Mouse (Mus musculus): ENCODE measurements around the gene Rbp7.
A peak's percentile ranks its signal among the peaks of the same experiment; 100 is the strongest.

The Rbp7 gene

GRCm38 (mm10) chr4:149405713-149406443 is 48.9 kb downstream of the Rbp7 start:
- no peak for DNase-seq (ENCODE audit: low spot score)

DNA sequence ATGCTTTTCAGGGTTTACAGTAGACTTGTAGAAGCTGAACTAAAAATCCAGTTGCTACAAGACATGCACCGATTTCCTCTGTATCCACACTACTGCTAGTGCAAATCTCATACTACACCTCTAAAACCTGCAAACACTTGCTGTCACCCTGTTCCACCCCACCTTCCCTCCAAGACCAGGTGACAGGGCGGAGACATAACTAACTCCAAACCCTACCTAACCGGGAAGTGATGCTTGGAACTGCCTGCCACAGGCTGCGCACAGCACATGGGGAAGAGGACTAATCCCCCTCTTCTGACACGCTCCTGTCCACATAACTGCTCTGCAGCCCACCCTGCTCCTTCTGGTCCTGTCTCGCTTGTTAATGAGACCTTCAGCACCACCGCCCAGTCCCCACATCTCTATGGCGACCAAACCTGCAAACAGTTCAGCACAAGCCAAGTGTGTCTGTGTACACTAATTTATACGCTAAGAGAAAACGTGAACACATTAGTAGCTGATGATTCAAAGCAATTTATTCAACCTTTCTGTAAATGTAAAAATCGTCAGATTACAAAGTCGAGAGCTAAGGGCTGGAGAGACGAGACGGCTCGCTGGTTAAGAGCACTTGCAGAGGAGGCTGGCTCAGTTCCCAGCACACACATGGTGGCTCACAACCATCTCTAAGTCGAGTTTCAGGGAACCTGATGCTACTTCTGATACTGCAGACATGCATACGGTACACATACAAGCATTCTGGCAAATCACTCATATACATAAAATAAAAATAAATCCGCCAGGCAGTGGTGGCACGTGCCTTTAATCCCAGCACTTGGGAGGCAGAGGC is 49.9 kb downstream of the Rbp7 start:
- DNase-seq (ENCODE audit: low spot score) = no peak

DNA sequence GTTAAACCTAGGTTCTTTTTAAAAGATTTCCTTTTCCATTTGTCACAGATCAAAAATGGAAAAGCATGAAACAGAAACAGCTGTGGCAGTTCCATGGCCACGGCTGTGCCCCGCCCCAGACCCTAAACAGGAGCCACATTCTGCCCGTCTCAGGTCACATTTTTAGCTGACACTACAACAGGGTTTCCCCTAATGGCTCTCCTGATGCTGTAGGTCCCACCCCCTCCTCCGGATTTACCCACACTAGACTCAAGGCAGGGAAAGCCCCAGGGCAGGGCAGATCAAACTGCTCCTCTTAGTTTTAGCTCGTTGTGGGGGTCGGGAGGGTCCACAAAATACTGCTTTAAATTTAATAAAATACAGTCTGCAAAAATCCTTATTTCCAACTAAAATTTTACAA is 51.7 kb downstream of the Rbp7 start:
- no peak for DNase-seq (ENCODE audit: low spot score)

DNA sequence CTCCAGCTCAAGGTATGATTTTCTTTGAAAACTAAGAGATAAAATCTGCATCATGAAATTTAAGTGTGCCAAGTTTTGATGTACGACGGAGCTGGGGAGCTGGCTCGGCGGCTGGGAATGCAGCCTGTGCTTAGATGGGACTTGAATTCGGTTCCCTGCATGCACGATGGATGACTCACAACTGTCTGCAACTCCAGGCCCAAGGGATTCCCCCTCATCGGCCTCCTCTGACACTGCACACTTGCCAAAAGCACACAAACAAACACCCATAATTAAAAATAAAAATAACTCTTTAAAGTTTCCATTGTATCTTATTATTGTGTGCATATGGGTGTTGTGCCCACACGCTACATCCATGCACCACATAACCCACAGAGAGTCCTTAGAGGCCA is 53.2 kb downstream of the Rbp7 start:
- DNase-seq (ENCODE audit: low spot score) = no peak

- DNase-seq (ENCODE audit: low spot score) = peak; percentile 38
These were observed 53.7 kb downstream of the Rbp7 start for GRCm38 (mm10) chr4:149400878-149401590.
